Mouse (Mus musculus) c-Kit-negative CD71-positive TER-119-positive erythroid progenitor cells, embryonic 14.5 days (primary cell): ENCODE results near the gene Ceacam9.
"Not testable (repeated sequence)": the region's sequence is repeated elsewhere in the genome, so short reads cannot be mapped to it uniquely, and the experiment has no call there.

Experiments
- DNase-seq: peaks from one replicate; pipeline ENCODE4 v3.0.0-alpha.2; 2013; ENCODE audit warnings: low read depth, low spot score

The Ceacam9 gene

GRCm38 (mm10) chr7:16721629-16722028, at the start of gene Ceacam9:
Gene Ceacam9 (plus strand): TSS chr7:16721929.
- no peak for DNase-seq

- no peak for DNase-seq
Observed at GRCm38 (mm10) chr7:16673823-16674222, 47.9 kb upstream of the Ceacam9 start.

- not testable (repeated sequence) for DNase-seq
Observed at GRCm38 (mm10) chr7:16674699-16675098, 47.0 kb upstream of the Ceacam9 start.

GRCm38 (mm10) chr7:16675605-16676004, 46.1 kb upstream of the Ceacam9 start, which contains the start of gene Ceacam15:
Gene Ceacam15 (minus strand): TSS chr7:16675705.
- DNase-seq, result no peak

GRCm38 (mm10) chr7:16680194-16680593, 41.5 kb upstream of the Ceacam9 start:
- DNase-seq, result not testable (repeated sequence)

GRCm38 (mm10) chr7:16689196-16689595, 32.5 kb upstream of the Ceacam9 start:
- DNase-seq, result no peak

- no peak for DNase-seq
Observed at GRCm38 (mm10) chr7:16695025-16695424, 26.7 kb upstream of the Ceacam9 start.

- DNase-seq, result no peak
Observed at GRCm38 (mm10) chr7:16699042-16699441, 22.7 kb upstream of the Ceacam9 start.

- no peak for DNase-seq
Observed at GRCm38 (mm10) chr7:16700583-16700982, 21.1 kb upstream of the Ceacam9 start.

- DNase-seq, result no peak
Observed at GRCm38 (mm10) chr7:16706385-16706784, 15.3 kb upstream of the Ceacam9 start.

- no peak for DNase-seq
Observed at GRCm38 (mm10) chr7:16708244-16708643, 13.5 kb upstream of the Ceacam9 start.

- no peak for DNase-seq
Observed at GRCm38 (mm10) chr7:16710604-16711003, 11.1 kb upstream of the Ceacam9 start.

GRCm38 (mm10) chr7:16712633-16713415, 8.9 kb upstream of the Ceacam9 start:
- DNase-seq, result no peak

GRCm38 (mm10) chr7:16716456-16717152, 5.1 kb upstream of the Ceacam9 start:
- DNase-seq, result not testable (repeated sequence)

- not testable (repeated sequence) for DNase-seq
Observed at GRCm38 (mm10) chr7:16722490-16722889, 761 bp downstream of the Ceacam9 start.

- DNase-seq, result peak; percentile 31
Observed at GRCm38 (mm10) chr7:16728596-16729348, 7.0 kb downstream of the Ceacam9 start.

GRCm38 (mm10) chr7:16729563-16729962, 7.8 kb downstream of the Ceacam9 start:
- DNase-seq, result not testable (repeated sequence)

GRCm38 (mm10) chr7:16730791-16731190, 9.1 kb downstream of the Ceacam9 start:
- no peak for DNase-seq

GRCm38 (mm10) chr7:16731893-16732422, 10.2 kb downstream of the Ceacam9 start:
- DNase-seq, result no peak

- no peak for DNase-seq
Observed at GRCm38 (mm10) chr7:16737606-16738072, 15.9 kb downstream of the Ceacam9 start.

- peak; percentile 92 for DNase-seq
Observed at GRCm38 (mm10) chr7:16738073-16738696, 16.5 kb downstream of the Ceacam9 start, which contains the start of gene Ap2s1. Gene Ap2s1 (plus strand): TSS chr7:16738410.
